Mouse (Mus musculus): Measurements from ENCODE around the gene Gnai2. TPM values are rescaled to one million over a fixed set of nuclear protein-coding genes. Genes with fewer than 3 reads are reported as not detected.
A peak's percentile ranks its signal among the peaks of the same experiment; 100 is the strongest.
"Not testable (repeated sequence)": the region's sequence is repeated elsewhere in the genome, so short reads cannot be mapped to it uniquely, and the experiment has no call there.

Gene Gnai2
- polyA plus RNA-seq, 1 experiment from 2014 or later = 144 TPM

- 82% methylated on average over 7 of the region's 7 CpGs for WGBS (ENCODE audit: insufficient replicate concordance)
- Histone ChIP-seq H3K4me3 (replicated peaks) (peak overlapping the region; percentile 75; the same call in 1 of the 2 replicates), H3K9me3 (replicated peaks) (no peaks in the 10 kb centered on the region), H3K27ac (peak overlapping the region; percentile 98), H3K36me3 (peaks cover 29% of the 10 kb centered on the region), H3K27me3 (no peaks in the 10 kb centered on the region), H3K4me1 (replicated peaks) (peaks cover 77% of the 10 kb centered on the region), H3K9ac (peak overlapping the region; percentile 89), H3K4me2 (peak overlapping the region; percentile 93)
- DNase-seq = no peak
- ATAC-seq (ENCODE audit: low read depth) = no peak
Observed at GRCm38 (mm10) chr9:107582509-107583062, 52.6 kb downstream of the Gnai2 start.

- peaks cover 29% of the 10 kb centered on the region for H3K36me3 ChIP-seq
- H3K9ac ChIP-seq = peak overlapping the region; percentile 89
- ATAC-seq (ENCODE audit: low read depth) = no peak
- peaks cover 84% of the 10 kb centered on the region for H3K4me1 ChIP-seq (replicated peaks)
- H3K9me3 ChIP-seq (replicated peaks) = no peaks in the 10 kb centered on the region
- H3K4me3 ChIP-seq (replicated peaks) = peak overlapping the region; percentile 75
- peak overlapping the region; percentile 93 for H3K4me2 ChIP-seq
- 29% methylated on average over 4 of the region's 4 CpGs for WGBS (ENCODE audit: insufficient replicate concordance)
- H3K27ac ChIP-seq = peak overlapping the region; percentile 98
- no peak for DNase-seq
- H3K27me3 ChIP-seq = no peaks in the 10 kb centered on the region
Observed at GRCm38 (mm10) chr9:107581584-107581983, 53.6 kb downstream of the Gnai2 start.

- Histone ChIP-seq H3K36me3 (peaks cover 29% of the 10 kb centered on the region), H3K4me1 (replicated peaks) (peaks cover 84% of the 10 kb centered on the region), H3K4me2 (peak within 1 kb of the TSS; percentile 93), H3K9me3 (replicated peaks) (no peaks in the 10 kb centered on the region), H3K9ac (peak within 1 kb of the TSS; percentile 89), H3K27me3 (no peaks in the 10 kb centered on the region), H3K27ac (peak within 1 kb of the TSS; percentile 98), H3K4me3 (replicated peaks) (peak within 1 kb of the TSS; percentile 75)
- DNase-seq = peak; percentile 85
- peak; percentile 80 for ATAC-seq (ENCODE audit: low read depth)
- WGBS (ENCODE audit: insufficient replicate concordance) = under 1% methylated on average over 32 of the region's 32 CpGs
Observed at GRCm38 (mm10) chr9:107580501-107581317, 54.5 kb downstream of the Gnai2 start, which contains the start of gene Hyal3. Gene Hyal3, plus strand, starts transcription at chr9:107580818.

GRCm38 (mm10) chr9:107579023-107579900 is 55.9 kb downstream of the Gnai2 start:
- no peaks in the 10 kb centered on the region for H3K9me3 ChIP-seq (replicated peaks)
- no peak for ATAC-seq (ENCODE audit: low read depth)
- no peak overlapping the region for H3K4me3 ChIP-seq (replicated peaks)
- peak overlapping the region; percentile 89; the same call in 1 of the 2 replicates for H3K9ac ChIP-seq
- no peak for DNase-seq
- 88% methylated on average over 14 of the region's 14 CpGs for WGBS (ENCODE audit: insufficient replicate concordance)
- peak overlapping the region; percentile 93; the same call in 1 of the 2 replicates for H3K4me2 ChIP-seq
- H3K27ac ChIP-seq = peak overlapping the region; percentile 98
- no peaks in the 10 kb centered on the region for H3K27me3 ChIP-seq
- H3K4me1 ChIP-seq (replicated peaks) = peaks cover 82% of the 10 kb centered on the region
- H3K36me3 ChIP-seq = peaks cover 21% of the 10 kb centered on the region

GRCm38 (mm10) chr9:107578587-107578986 is 56.6 kb downstream of the Gnai2 start, which contains the start of gene Naa80:
Gene Naa80, plus strand, starts transcription at chr9:107578887.
- Histone ChIP-seq H3K4me3 (replicated peaks) (no peak within 1 kb of the TSS), H3K27me3 (no peaks in the 10 kb centered on the region), H3K9ac (peak within 1 kb of the TSS; percentile 89), H3K27ac (peak within 1 kb of the TSS; percentile 98), H3K4me2 (peak within 1 kb of the TSS; percentile 93; the same call in 1 of the 2 replicates), H3K36me3 (peaks cover 17% of the 10 kb centered on the region), H3K9me3 (replicated peaks) (no peaks in the 10 kb centered on the region), H3K4me1 (replicated peaks) (peaks cover 78% of the 10 kb centered on the region)
- DNase-seq (no peak), ATAC-seq (ENCODE audit: low read depth) (no peak)
- WGBS (ENCODE audit: insufficient replicate concordance) = 80% methylated on average over 3 of the region's 3 CpGs

GRCm38 (mm10) chr9:107577871-107578270 is 57.3 kb downstream of the Gnai2 start:
- Histone ChIP-seq H3K9ac (peak overlapping the region; percentile 3; the same call in 1 of the 2 replicates), H3K4me3 (replicated peaks) (no peak overlapping the region), H3K27me3 (no peaks in the 10 kb centered on the region), H3K4me1 (replicated peaks) (peaks cover 79% of the 10 kb centered on the region), H3K9me3 (replicated peaks) (no peaks in the 10 kb centered on the region), H3K36me3 (peaks cover 16% of the 10 kb centered on the region), H3K27ac (0 out of 2 replicates have a peak overlapping the region, but pooled peaks have one; percentile 5), H3K4me2 (peak overlapping the region; percentile 78; the same call in 1 of the 2 replicates)
- DNase-seq (no peak), ATAC-seq (ENCODE audit: low read depth) (no peak)
- WGBS (ENCODE audit: insufficient replicate concordance) = 86% methylated on average over 10 of the region's 10 CpGs

GRCm38 (mm10) chr9:107576357-107577107 is 58.6 kb downstream of the Gnai2 start, which contains the start of gene Hyal1:
Gene Hyal1, plus strand, starts transcription at chr9:107576927.
- peak within 1 kb of the TSS; percentile 78 for H3K4me2 ChIP-seq
- H3K4me1 ChIP-seq (replicated peaks) = peaks cover 79% of the 10 kb centered on the region
- H3K9me3 ChIP-seq (replicated peaks) = no peaks in the 10 kb centered on the region
- no peaks in the 10 kb centered on the region for H3K27me3 ChIP-seq
- 27% methylated on average over 16 of the region's 16 CpGs for WGBS (ENCODE audit: insufficient replicate concordance)
- peak within 1 kb of the TSS; percentile 73 for H3K9ac ChIP-seq
- peak within 1 kb of the TSS; percentile 55 for H3K4me3 ChIP-seq (replicated peaks)
- peak within 1 kb of the TSS; percentile 82 for H3K27ac ChIP-seq
- ATAC-seq (ENCODE audit: low read depth) (peak; percentile 77), DNase-seq (peak; percentile 78)
- H3K36me3 ChIP-seq = peaks cover 27% of the 10 kb centered on the region

- Histone ChIP-seq H3K36me3 (peaks cover 32% of the 10 kb centered on the region), H3K4me3 (replicated peaks) (no peak overlapping the region), H3K27ac (peak overlapping the region; percentile 82), H3K27me3 (no peaks in the 10 kb centered on the region), H3K9me3 (replicated peaks) (no peaks in the 10 kb centered on the region), H3K9ac (no peak overlapping the region), H3K4me2 (peak overlapping the region; percentile 78; the same call in 1 of the 2 replicates), H3K4me1 (replicated peaks) (peaks cover 81% of the 10 kb centered on the region)
- ATAC-seq (ENCODE audit: low read depth) (no peak), DNase-seq (no peak)
- 74% methylated on average over 14 of the region's 14 CpGs for WGBS (ENCODE audit: insufficient replicate concordance)
Observed at GRCm38 (mm10) chr9:107575579-107576356, 59.4 kb downstream of the Gnai2 start.

GRCm38 (mm10) chr9:107573774-107574173 is 61.4 kb downstream of the Gnai2 start:
- ATAC-seq (ENCODE audit: low read depth) = not testable (repeated sequence)
- peaks cover 81% of the 10 kb centered on the region for H3K4me1 ChIP-seq (replicated peaks)

GRCm38 (mm10) chr9:107572327-107572662 is 62.9 kb downstream of the Gnai2 start:
- Histone ChIP-seq H3K4me3 (replicated peaks) (peak overlapping the region; percentile 86; the same call in 1 of the 2 replicates), H3K27me3 (no peaks in the 10 kb centered on the region), H3K36me3 (peaks cover 40% of the 10 kb centered on the region), H3K9ac (peak overlapping the region; percentile 92), H3K27ac (peak overlapping the region; percentile 94), H3K4me2 (peak overlapping the region; percentile 92), H3K9me3 (replicated peaks) (no peaks in the 10 kb centered on the region), H3K4me1 (replicated peaks) (peaks cover 82% of the 10 kb centered on the region)
- WGBS (ENCODE audit: insufficient replicate concordance) = 92% methylated on average over 2 of the region's 2 CpGs
- DNase-seq = no peak
- no peak for ATAC-seq (ENCODE audit: low read depth)

More at GRCm38 (mm10) chr9:107573774-107574173, 61.4 kb downstream of the Gnai2 start:
- Histone ChIP-seq H3K36me3 (peaks cover 40% of the 10 kb centered on the region), H3K27ac (peak overlapping the region; percentile 94)
- not testable (repeated sequence) for H3K9me3 ChIP-seq (replicated peaks); H3K27me3 ChIP-seq; DNase-seq; H3K4me2 ChIP-seq; H3K4me3 ChIP-seq (replicated peaks); H3K9ac ChIP-seq
- WGBS (ENCODE audit: insufficient replicate concordance) = 73% methylated on average over 6 of the region's 6 CpGs
